Mouse (Mus musculus): Measurements from ENCODE around the gene Prdm16. TPM values are rescaled to one million over a fixed set of nuclear protein-coding genes. Genes with fewer than 3 reads are reported as not detected.
A peak's percentile ranks its signal among the peaks of the same experiment; 100 is the strongest.

Gene Prdm16
- polyA plus RNA-seq, 1 experiment from 2014 or later, result 19.0 TPM

- no peak overlapping the region for H3K4me3 ChIP-seq (replicated peaks; ENCODE audit: low read depth, low read length)
- H3K27ac ChIP-seq, result no peak overlapping the region
- peaks cover 5% of the 10 kb centered on the region for H3K27me3 ChIP-seq (ENCODE audit: insufficient read depth, low read length)
- ATAC-seq (replicated peaks; ENCODE audit: low FRiP score, low read depth), result no peak
- no peak overlapping the region for H3K4me2 ChIP-seq (ENCODE audit: low read length)
- H3K9ac ChIP-seq (ENCODE audit: low read depth, low read length), result no peak overlapping the region
- no peaks in the 10 kb centered on the region for H3K36me3 ChIP-seq (ENCODE audit: insufficient read depth, low read length)
- no peaks in the 10 kb centered on the region for H3K4me1 ChIP-seq (replicated peaks; ENCODE audit: insufficient read depth, low read length)
- peak; percentile 50 for DNase-seq (ENCODE audit: low spot score)
- H3K9me3 ChIP-seq (replicated peaks; ENCODE audit: low read length), result no peaks in the 10 kb centered on the region
- no peak for TF ChIP-seq CTCF (IDR thresholded peaks at IDR 0.05; ENCODE audit: low read depth)
- 38% methylated on average over 10 of the region's 10 CpGs for WGBS
Observed at GRCm38 (mm10) chr4:154599977-154600376, 36.7 kb downstream of the Prdm16 start.

GRCm38 (mm10) chr4:154598357-154598756 lies 38.3 kb downstream of the Prdm16 start:
- ATAC-seq (replicated peaks; ENCODE audit: low FRiP score, low read depth), result no peak
- Histone ChIP-seq H3K27me3 (ENCODE audit: insufficient read depth, low read length) (peaks cover 5% of the 10 kb centered on the region; the same call in 1 of the 2 replicates), H3K9ac (ENCODE audit: low read depth, low read length) (no peak overlapping the region), H3K4me3 (replicated peaks; ENCODE audit: low read depth, low read length) (no peak overlapping the region), H3K27ac (no peak overlapping the region), H3K9me3 (replicated peaks; ENCODE audit: low read length) (no peaks in the 10 kb centered on the region), H3K36me3 (ENCODE audit: insufficient read depth, low read length) (no peaks in the 10 kb centered on the region), H3K4me1 (replicated peaks; ENCODE audit: insufficient read depth, low read length) (no peaks in the 10 kb centered on the region), H3K4me2 (ENCODE audit: low read length) (no peak overlapping the region)
- no peak for TF ChIP-seq CTCF (IDR thresholded peaks at IDR 0.05; ENCODE audit: low read depth)
- WGBS, result 69% methylated on average over 7 of the region's 7 CpGs
- DNase-seq (ENCODE audit: low spot score), result no peak

GRCm38 (mm10) chr4:154596805-154597204 lies 39.9 kb downstream of the Prdm16 start:
- Histone ChIP-seq H3K4me2 (ENCODE audit: low read length) (no peak overlapping the region), H3K4me1 (replicated peaks; ENCODE audit: insufficient read depth, low read length) (no peaks in the 10 kb centered on the region), H3K9ac (ENCODE audit: low read depth, low read length) (no peak overlapping the region), H3K9me3 (replicated peaks; ENCODE audit: low read length) (no peaks in the 10 kb centered on the region), H3K27me3 (ENCODE audit: insufficient read depth, low read length) (peaks cover 5% of the 10 kb centered on the region; the same call in 1 of the 2 replicates), H3K27ac (no peak overlapping the region), H3K4me3 (replicated peaks; ENCODE audit: low read depth, low read length) (no peak overlapping the region), H3K36me3 (ENCODE audit: insufficient read depth, low read length) (no peaks in the 10 kb centered on the region)
- TF ChIP-seq CTCF (IDR thresholded peaks at IDR 0.05; ENCODE audit: low read depth), result no peak
- no peak for DNase-seq (ENCODE audit: low spot score)
- WGBS, result 83% methylated on average over 4 of the region's 4 CpGs
- no peak for ATAC-seq (replicated peaks; ENCODE audit: low FRiP score, low read depth)

- H3K27ac ChIP-seq, result no peak overlapping the region
- DNase-seq (ENCODE audit: low spot score) (peak; percentile 47), ATAC-seq (replicated peaks; ENCODE audit: low FRiP score, low read depth) (no peak)
- no peak overlapping the region for H3K4me3 ChIP-seq (replicated peaks; ENCODE audit: low read depth, low read length)
- TF ChIP-seq CTCF (IDR thresholded peaks at IDR 0.05; ENCODE audit: low read depth), result no peak
- H3K4me1 ChIP-seq (replicated peaks; ENCODE audit: insufficient read depth, low read length), result no peaks in the 10 kb centered on the region
- H3K4me2 ChIP-seq (ENCODE audit: low read length), result no peak overlapping the region; the same call in 1 of the 2 replicates
- no peaks in the 10 kb centered on the region for H3K36me3 ChIP-seq (ENCODE audit: insufficient read depth, low read length)
- H3K9me3 ChIP-seq (replicated peaks; ENCODE audit: low read length), result no peaks in the 10 kb centered on the region
- peaks cover 5% of the 10 kb centered on the region; the same call in 1 of the 2 replicates for H3K27me3 ChIP-seq (ENCODE audit: insufficient read depth, low read length)
- no peak overlapping the region for H3K9ac ChIP-seq (ENCODE audit: low read depth, low read length)
- 9% methylated on average over 21 of the region's 21 CpGs for whole genome bisulfite sequencing
Observed at GRCm38 (mm10) chr4:154594761-154595556, 41.7 kb downstream of the Prdm16 start.

- H3K9ac ChIP-seq (ENCODE audit: low read depth, low read length), result no peak overlapping the region
- 43% methylated on average over 17 of the region's 17 CpGs for WGBS
- no peak overlapping the region; the same call in 1 of the 2 replicates for H3K4me2 ChIP-seq (ENCODE audit: low read length)
- TF ChIP-seq CTCF (IDR thresholded peaks at IDR 0.05; ENCODE audit: low read depth), result no peak
- no peak overlapping the region for H3K27ac ChIP-seq
- H3K36me3 ChIP-seq (ENCODE audit: insufficient read depth, low read length), result no peaks in the 10 kb centered on the region
- no peaks in the 10 kb centered on the region for H3K9me3 ChIP-seq (replicated peaks; ENCODE audit: low read length)
- H3K4me3 ChIP-seq (replicated peaks; ENCODE audit: low read depth, low read length), result no peak overlapping the region
- H3K27me3 ChIP-seq (ENCODE audit: insufficient read depth, low read length), result peaks cover 5% of the 10 kb centered on the region; the same call in 1 of the 2 replicates
- ATAC-seq (replicated peaks; ENCODE audit: low FRiP score, low read depth) (no peak), DNase-seq (ENCODE audit: low spot score) (no peak)
- H3K4me1 ChIP-seq (replicated peaks; ENCODE audit: insufficient read depth, low read length), result no peaks in the 10 kb centered on the region
Observed at GRCm38 (mm10) chr4:154594116-154594760, 42.4 kb downstream of the Prdm16 start.

- H3K4me2 ChIP-seq (ENCODE audit: low read length), result no peak overlapping the region
- H3K9me3 ChIP-seq (replicated peaks; ENCODE audit: low read length), result no peaks in the 10 kb centered on the region
- 65% methylated on average over 13 of the region's 13 CpGs for WGBS
- no peaks in the 10 kb centered on the region for H3K27me3 ChIP-seq (ENCODE audit: insufficient read depth, low read length)
- TF ChIP-seq CTCF (IDR thresholded peaks at IDR 0.05; ENCODE audit: low read depth), result no peak
- no peaks in the 10 kb centered on the region for H3K36me3 ChIP-seq (ENCODE audit: insufficient read depth, low read length)
- H3K4me1 ChIP-seq (replicated peaks; ENCODE audit: insufficient read depth, low read length), result no peaks in the 10 kb centered on the region
- H3K4me3 ChIP-seq (replicated peaks; ENCODE audit: low read depth, low read length), result no peak overlapping the region
- DNase-seq (ENCODE audit: low spot score) (no peak), ATAC-seq (replicated peaks; ENCODE audit: low FRiP score, low read depth) (no peak)
- H3K9ac ChIP-seq (ENCODE audit: low read depth, low read length), result no peak overlapping the region
- H3K27ac ChIP-seq, result no peak overlapping the region
Observed at GRCm38 (mm10) chr4:154592562-154592961, 44.1 kb downstream of the Prdm16 start.

Data from kidney, postnatal 0 days (tissue).